Mouse (Mus musculus): Measurements from ENCODE around the gene Zfp780b.
"Not testable (repeated sequence)": the region's sequence is repeated elsewhere in the genome, so short reads cannot be mapped to it uniquely, and the experiment has no call there.

Gene Zfp780b

DNA sequence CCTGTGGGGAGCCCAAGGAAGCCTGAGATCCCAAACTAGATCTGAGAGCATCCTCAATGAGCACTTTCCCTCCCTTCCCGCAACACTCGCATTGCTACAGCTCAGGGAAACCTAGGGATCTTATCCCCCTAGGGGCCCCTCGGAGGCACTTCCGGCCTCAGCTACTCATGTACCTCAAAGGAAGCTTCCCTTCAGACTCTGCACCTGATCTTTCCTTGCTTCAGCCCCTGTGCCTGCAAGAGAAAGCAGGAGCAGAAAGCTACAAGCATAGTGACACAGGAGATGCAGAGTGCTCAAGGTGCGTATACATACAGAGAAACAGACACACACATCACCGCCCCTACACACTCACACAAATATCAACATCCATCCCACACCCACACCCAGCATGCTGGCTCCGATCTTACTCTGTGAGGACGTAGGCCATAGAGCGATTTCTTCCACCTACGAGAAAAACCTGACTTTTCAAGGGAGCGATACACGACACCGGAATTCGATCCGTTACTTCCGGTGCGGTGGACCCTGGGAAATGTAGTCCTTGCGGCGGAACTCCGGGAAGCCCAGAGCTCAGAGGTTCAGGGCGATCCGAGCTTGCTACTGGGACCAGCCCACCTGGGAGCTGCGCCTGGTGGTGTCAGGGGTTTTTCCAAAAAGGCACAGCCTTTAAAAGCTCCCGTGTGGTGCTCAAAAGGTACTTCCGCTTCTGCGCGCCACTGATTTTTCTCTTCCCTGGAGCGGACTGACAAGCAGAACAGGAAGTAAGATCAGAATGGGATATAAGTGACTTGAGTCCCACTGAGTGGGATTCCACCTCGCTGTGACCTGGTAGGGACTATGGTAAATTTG is at the start of gene Zfp780b:
Zfp780b (minus strand) TSS at position 489 of the 846 bp plus-strand sequence.
- DNase-seq (ENCODE audit: low spot score in 2 of 2), result peak; percentile 63 to 72

DNA sequence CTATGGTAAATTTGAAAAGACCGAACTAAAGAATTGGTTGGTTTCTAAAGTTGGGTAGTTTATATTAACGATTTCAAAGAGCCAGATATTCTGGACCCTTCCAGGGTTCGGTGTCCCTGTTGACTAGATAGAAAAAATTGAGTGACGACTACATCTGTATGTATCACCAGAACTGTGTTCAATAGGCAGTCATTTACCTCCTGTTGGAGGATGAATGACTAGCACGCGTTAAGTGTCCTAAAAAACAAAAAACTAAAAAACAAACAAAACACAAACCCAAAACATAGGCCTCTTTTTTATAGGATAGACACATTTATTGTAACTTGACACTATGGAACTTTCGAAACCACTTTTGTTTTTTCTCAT is 35.5 kb upstream of the Zfp780b start:
- DNase-seq (ENCODE audit: low spot score in 2 of 2), result no peak

DNA sequence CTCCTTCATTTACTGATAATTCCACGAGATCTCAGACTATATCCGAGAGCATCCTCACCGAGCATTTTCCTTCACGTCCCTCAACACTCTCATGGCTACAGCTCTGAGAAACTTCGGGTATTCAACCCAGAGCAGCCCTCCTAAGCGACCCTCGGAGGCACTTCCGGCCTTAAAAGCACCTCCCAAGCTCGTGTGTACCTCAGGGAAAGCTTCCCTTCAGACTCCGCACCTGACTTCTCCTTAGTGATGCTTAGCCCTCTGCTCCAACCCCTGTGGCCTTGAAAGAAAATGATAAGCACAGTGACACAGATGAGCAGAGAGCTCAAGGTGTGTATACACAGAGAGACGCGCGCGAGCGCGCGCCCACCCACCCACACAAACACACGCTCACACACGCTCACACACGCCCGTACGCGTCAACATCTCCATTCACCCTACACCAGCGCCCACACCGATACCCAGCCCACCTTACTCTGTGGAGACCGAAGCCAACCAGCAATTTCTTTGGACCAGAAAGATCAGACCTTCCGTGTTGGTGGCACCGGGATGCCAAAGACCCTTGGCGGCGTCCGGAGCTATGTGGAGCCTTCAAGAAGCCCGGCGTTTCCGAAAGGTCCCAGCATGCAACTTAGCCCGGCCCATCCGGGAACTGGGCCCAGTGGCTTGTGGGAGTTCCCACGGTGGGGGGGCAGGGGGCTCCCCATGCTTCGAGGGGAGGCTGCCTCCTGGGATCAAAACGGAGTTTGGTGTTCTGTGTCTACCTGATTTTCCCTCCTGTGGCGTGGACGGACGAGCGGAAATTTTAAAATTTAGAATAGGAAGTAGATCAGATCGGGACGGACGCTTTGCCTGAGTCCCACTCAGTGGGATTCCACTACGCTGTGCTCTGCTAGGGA is 34.8 kb upstream of the Zfp780b start, which contains the start of gene Zfp850:
Zfp850 (minus strand) TSS at position 567 of the 896 bp plus-strand sequence.
- peak; percentile 71 to 72 for DNase-seq (ENCODE audit: low spot score in 2 of 2)

DNA sequence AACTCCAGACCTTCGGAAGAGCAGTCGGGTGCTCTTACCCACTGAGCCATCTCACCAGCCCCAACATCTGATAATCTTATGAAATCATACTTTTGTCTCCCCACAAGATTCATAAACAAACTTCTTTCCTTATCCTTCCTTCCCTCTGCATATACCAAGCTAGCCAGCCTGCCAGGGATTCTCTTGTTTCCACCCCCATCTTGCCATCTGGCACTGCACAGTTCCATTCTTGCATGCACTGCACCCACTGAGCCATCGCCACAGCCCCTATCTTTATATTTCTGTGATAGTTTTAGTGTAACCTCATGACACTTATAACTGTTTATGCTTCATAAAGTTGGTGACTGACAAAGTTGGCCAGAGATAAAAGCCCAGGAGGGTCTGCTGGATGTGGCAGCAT is 31.3 kb upstream of the Zfp780b start:
- no peak for DNase-seq (ENCODE audit: low spot score in 2 of 2)

DNA sequence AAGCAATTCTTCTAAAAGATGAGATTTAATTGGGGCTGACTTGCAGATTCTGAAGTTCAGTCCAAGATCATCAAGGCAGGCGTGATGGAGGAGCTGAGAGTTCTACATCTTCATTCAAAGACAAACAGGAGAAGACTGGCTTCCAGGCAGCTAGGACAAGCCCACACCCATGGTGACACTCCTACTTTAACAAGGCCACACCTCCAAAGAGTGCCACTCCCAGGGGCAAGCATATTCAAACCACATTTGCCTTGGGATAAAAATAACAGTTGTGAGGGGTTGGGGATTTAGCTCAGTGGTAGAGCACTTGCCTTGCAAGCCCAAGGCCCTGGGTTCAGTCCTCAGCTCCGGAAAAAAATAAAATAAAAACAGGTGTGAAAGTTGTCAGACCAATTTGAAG is 3.2 kb upstream of the Zfp780b start:
- DNase-seq (ENCODE audit: low spot score in 2 of 2), result no peak

DNA sequence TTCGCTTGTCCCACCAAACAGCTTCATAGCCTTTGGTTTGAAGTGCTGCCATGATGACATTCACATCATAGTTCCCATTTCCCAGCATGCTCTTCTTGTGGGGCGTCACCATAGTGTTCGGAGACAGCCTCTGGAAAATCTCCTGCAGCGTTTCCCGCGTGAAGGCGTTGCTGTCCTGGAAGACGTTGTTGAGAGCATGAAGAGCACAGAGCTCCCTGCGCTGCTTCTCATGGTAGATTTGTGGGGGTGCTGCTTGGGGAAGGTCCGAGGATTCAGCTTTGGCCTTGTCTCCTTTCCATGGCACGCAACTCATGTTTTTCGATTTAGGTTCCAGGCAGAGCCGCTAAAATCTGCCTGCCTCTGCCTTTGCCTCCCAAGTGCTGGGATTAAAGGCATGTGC is 29.5 kb downstream of the Zfp780b start:
- DNase-seq (ENCODE audit: low spot score in 2 of 2), result not testable (repeated sequence)

DNA sequence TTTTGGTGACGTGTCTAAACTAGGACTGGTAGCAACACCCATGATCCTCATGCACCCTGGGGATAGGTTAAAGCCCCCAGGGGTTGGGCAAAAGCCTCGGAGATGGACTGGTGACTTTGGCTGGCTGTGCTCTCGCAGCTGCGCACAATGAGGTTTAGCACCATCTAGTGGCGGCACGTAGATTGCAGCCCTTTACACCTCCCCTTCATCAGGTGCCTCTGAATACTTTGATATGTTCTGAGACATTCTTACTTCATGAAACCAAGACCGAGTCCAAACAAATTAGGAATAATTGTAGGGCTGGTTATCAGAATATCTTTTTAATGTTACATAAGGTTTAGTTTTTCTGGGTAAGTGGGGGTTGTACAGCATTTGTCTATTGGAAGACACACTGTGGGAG is 37.1 kb downstream of the Zfp780b start:
- DNase-seq (ENCODE audit: low spot score in 2 of 2), result peak in 1 of 2 experiments; percentile 8

DNA sequence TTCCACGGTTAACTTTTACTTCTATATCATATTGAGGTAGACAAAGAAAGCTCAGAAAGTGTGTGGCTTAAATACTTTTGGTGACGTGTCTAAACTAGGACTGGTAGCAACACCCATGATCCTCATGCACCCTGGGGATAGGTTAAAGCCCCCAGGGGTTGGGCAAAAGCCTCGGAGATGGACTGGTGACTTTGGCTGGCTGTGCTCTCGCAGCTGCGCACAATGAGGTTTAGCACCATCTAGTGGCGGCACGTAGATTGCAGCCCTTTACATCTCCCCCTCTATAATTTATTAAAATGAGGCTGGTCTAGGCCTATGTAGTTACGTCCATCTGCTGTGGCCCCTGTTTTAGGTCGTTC is 45.2 kb downstream of the Zfp780b start:
- not testable (repeated sequence) for DNase-seq (ENCODE audit: low spot score in 2 of 2)

DNA sequence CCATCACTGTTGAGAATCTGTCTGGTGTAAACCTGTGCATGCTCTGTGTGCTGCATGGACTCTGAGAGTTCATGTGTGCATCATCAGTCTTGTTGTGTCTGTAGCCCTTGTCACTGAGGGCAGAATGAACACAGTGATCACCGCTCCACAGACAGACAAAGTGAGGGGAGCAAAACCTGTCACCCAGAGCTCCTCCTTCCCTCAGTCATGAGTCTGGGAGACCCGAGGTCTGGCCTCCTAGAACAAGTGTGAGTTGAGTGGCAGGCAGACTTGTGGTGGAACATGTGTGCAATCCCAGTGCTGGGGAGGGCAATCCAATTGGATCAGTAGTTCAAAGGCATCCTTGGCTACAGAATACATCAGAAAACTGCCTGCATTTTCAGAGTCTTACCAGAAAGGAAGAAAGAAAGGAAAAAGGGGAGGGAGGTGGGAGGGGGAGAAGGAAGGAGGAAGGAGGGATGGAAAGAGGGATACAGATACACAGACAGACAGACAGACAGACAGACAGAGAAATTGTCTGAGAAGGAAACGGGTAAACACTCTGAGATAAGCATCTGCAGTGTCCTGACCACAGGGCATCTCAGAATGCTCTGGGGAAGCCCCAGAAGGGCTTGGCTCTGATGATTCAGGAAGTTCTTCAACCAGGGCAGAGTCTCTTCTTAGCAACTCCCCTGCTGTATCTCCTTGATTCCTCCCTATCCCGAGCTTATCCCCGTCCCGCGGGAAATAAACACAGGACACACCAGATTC is 45.7 kb downstream of the Zfp780b start:
- no peak for DNase-seq (ENCODE audit: low spot score in 2 of 2)

DNA sequence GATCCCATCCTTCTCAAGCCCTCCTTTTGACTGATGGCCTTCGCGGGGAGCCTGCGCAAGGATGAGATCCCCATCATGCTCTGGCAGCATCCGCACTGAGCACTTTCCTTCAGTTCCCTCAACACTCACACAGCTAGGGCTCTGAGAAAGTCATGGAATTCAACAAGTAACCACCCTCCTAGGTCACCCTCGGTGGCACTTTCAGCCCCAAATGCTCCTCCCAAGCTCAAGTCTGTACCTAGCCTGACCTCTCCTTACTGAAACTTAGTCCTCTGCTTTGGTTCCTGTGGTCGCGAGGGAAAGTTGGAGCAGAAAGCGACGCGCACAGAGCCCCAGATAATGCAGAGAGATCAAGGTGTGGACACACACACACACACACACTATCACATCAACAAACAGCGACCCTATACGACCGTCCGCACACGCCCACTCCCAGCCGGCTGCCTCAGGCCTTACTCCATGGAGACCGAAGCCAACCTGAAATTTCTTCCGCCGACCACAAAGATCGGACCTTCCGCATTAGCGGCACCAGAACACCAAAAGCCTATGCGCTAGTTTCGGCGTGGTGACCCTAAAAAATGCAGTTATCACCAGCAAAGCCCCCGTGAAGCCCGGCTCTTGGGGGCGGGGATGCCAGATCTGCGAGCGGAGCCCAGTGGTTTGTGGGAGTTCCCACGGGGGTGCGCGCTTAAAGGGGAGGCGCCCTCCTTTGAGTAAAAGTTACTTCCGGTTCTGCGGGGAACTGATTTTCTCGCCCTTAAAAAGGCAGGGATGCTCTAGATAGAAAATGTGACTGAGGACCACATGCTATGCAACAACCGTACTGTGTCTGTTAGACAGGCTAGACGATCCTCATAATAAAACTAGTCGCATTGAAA is 49.9 kb downstream of the Zfp780b start, which contains the start of gene Zfp974:
Zfp974 (minus strand) TSS at position 643 of the 878 bp plus-strand sequence.
- DNase-seq (ENCODE audit: low spot score in 2 of 2), result peak; percentile 33 to 48

DNA sequence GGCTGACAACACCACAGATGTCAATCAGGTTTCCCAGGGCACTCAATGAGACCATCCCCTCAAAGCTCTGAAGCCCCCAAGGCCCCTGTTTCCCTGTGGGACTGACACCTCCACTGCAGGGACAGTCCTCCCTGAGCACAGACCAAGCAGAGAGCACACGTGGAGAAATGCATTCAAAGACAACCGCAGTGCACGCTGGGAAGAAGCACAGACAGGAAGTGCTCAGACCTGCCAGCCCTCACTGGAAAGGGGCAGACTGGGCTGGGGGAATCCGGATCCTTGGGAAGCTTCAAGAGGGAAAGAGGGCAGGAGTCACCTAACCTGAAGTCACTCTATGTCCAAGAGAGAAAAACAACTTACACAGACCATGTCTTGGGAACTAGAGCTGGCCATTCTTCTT is 51.9 kb downstream of the Zfp780b start:
- not testable (repeated sequence) for DNase-seq (ENCODE audit: low spot score in 2 of 2)

DNA sequence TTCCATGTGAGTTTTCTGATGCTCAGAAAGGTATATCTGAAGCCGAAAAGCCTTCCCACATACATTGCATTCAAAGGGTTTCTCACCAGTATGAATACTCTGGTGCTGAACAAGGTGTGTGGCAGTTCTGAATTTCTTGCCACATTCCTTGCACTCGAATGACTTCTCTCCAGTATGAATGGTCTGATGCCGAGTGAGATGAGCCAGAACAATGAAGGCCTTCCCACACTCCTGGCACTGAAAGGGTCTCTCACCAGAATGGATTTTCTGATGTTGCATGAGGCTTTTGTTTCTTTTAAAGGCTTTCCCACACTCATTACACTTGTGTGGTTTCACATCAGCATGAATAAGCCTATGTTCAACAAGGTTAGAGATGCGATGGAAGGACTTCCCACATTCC is 68.0 kb downstream of the Zfp780b start:
- DNase-seq (ENCODE audit: low spot score in 2 of 2), result not testable (repeated sequence)

All from heart, adult 9 months (tissue).